ENCODE assay signal across 10 mouse cellular contexts in genomic region chr12:104912281-104912933, GRCm38 (mm10). TPM values are rescaled to one million over a fixed set of nuclear protein-coding genes. Genes with fewer than 3 reads are reported as not detected.
A peak's percentile ranks its signal among the peaks of the same experiment; 100 is the strongest.
DNase-seq lines count a peak whose midpoint lies in the region; ATAC-seq and TF ChIP-seq lines count a peak whose summit lies in the region.
"Had no signal": no experiment of that assay in that cellular context is flagged by ENCODE, and none has a peak within 500 bp of the region (broad histone marks: within the 10 kb centered on the region; RNA-seq: fewer than 3 reads in every experiment).

No protein-coding gene starts in this region.

- ATAC-seq in kidney, embryonic 16.5 days (ENCODE audit: low FRiP score, low TSS enrichment): no peak

- TF ChIP-seq CTCF in kidney, adult 2 months (conservative IDR thresholded peaks at IDR 0.05; ENCODE audit: insufficient read depth, insufficient read length, low read depth, low read length): no peak

- no peaks in the 10 kb centered on the region for H3K36me3 ChIP-seq in kidney, adult 2 months (ENCODE audit: control insufficient read depth, insufficient read depth, low read length)
- H3K36me3 ChIP-seq in kidney, embryonic 16.5 days (ENCODE audit: insufficient read depth, low read length): no peaks in the 10 kb centered on the region
- no peaks in the 10 kb centered on the region for H3K36me3 ChIP-seq in myocyte (ENCODE audit: control insufficient read depth, insufficient read depth)
- H3K36me3 ChIP-seq: heart, embryonic 15.5 days had no signal

- no peaks in the 10 kb centered on the region for H3K79me2 ChIP-seq in myocyte (ENCODE audit: control insufficient read depth, insufficient read depth)

- no peaks in the 10 kb centered on the region for H3K27me3 ChIP-seq in kidney, adult 2 months (replicated peaks; ENCODE audit: control insufficient read depth, insufficient read depth, low read length)
- no peaks in the 10 kb centered on the region for H3K27me3 ChIP-seq in kidney, embryonic 16.5 days (ENCODE audit: insufficient read depth, low read length)
- peaks cover 5% of the 10 kb centered on the region for H3K27me3 ChIP-seq in myocyte (ENCODE audit: control insufficient read depth, insufficient read depth, insufficient read length)
- H3K27me3 ChIP-seq: heart, embryonic 15.5 days had no signal

- no peak overlapping the region for H3K27ac ChIP-seq in kidney, adult 2 months (ENCODE audit: insufficient read depth, low read depth, low read length)
- peak overlapping the region; percentile 61; the same call in 1 of the 2 replicates for H3K27ac ChIP-seq in kidney, embryonic 16.5 days (ENCODE audit: low read length)
- H3K27ac ChIP-seq: heart, embryonic 15.5 days had no signal

- H3K9ac ChIP-seq in kidney, embryonic 16.5 days (replicated peaks; ENCODE audit: low read length): no peak overlapping the region
- H3K9ac ChIP-seq: heart, embryonic 15.5 days had no signal

- TF ChIP-seq POLR2A in kidney, adult 2 months (IDR thresholded peaks at IDR 0.05; ENCODE audit: low read depth, low read length): no peak
- TF ChIP-seq POLR2A in myocyte (IDR thresholded peaks at IDR 0.05; ENCODE audit: insufficient read length, low read depth): no peak

- 39% methylated on average over 10 of the region's 10 CpGs for WGBS in kidney, adult 2 months
- 47% methylated on average over 10 of the region's 10 CpGs for WGBS in kidney, embryonic 16.5 days

- no peak overlapping the region for H3ac ChIP-seq in myocyte (ENCODE audit: control insufficient read depth, insufficient read length)

- peak; percentile 49 for DNase-seq in cerebellum, adult 11-12 months
- no peak for DNase-seq in cerebellum, postnatal 4 days (ENCODE audit: low spot score in 2 of 2)
- peak; percentile 25 for DNase-seq in kidney, adult 2 months
- DNase-seq in kidney, adult 11 months: no peak
- DNase-seq in ovary, postnatal 36 days (ENCODE audit: low spot score): no peak
- DNase-seq in spleen, postnatal 10 days (ENCODE audit: low spot score in 2 of 2): no peak
- DNase-seq: lung, adult 18-20 months had no signal

- H3K9me3 ChIP-seq in kidney, embryonic 16.5 days (ENCODE audit: low read length): no peaks in the 10 kb centered on the region
- H3K9me3 ChIP-seq: heart, embryonic 15.5 days had no signal

- peaks cover 11% of the 10 kb centered on the region; the same call in 1 of the 2 replicates for H3K4me1 ChIP-seq in kidney, adult 2 months (ENCODE audit: control insufficient read depth, insufficient read depth, low read length)
- peaks cover 31% of the 10 kb centered on the region for H3K4me1 ChIP-seq in kidney, embryonic 16.5 days (ENCODE audit: insufficient read depth, low read length)

- no peak overlapping the region for H3K4me2 ChIP-seq in kidney, embryonic 16.5 days (replicated peaks; ENCODE audit: low read depth, low read length)
- peak overlapping the region; percentile 2 for H3K4me2 ChIP-seq in myocyte (ENCODE audit: low read depth)
- H3K4me2 ChIP-seq: heart, embryonic 15.5 days had no signal

- H3K4me3 ChIP-seq in kidney, adult 2 months (ENCODE audit: insufficient read depth, low read depth, low read length): no peak overlapping the region
- H3K4me3 ChIP-seq in kidney, embryonic 16.5 days (ENCODE audit: low read length): no peak overlapping the region
- no peak overlapping the region for H3K4me3 ChIP-seq in myocyte
- H3K4me3 ChIP-seq: heart, embryonic 15.5 days had no signal

TF ChIP-seq in myocyte, 11 proteins besides CTCF, POLR2A, EP300 and RAD21:
- TF ChIP-seq MYOD1 (IDR thresholded peaks at IDR 0.05; ENCODE audit: control insufficient read depth in 1 of 3, insufficient read length in 2 of 3, low read depth in 2 of 3) (peak in 1 of 3 experiments; percentile 74), USF1 (IDR thresholded peaks at IDR 0.05; ENCODE audit: low read depth) (no peak), MAX (IDR thresholded peaks at IDR 0.05; ENCODE audit: low read depth) (no peak), TCF12 (IDR thresholded peaks at IDR 0.05; ENCODE audit: insufficient read depth, poor library complexity, severe bottlenecking) (no peak), REST (IDR thresholded peaks at IDR 0.05; ENCODE audit: insufficient read depth, insufficient read length) (no peak), TCF3 (IDR thresholded peaks at IDR 0.05; ENCODE audit: insufficient read length, low read depth) (no peak), MYOG (IDR thresholded peaks at IDR 0.05; ENCODE audit: control insufficient read depth in 1 of 3, insufficient read depth in 1 of 3, insufficient read length in 2 of 3, low read depth in 2 of 3) (peak in 2 of 3 experiments; percentile 9 to 30)

RNA-seq across cellular contexts. Expression of gene Clmn, which starts 47.5 kb away (rescaled TPM):
- 20.5 and 21.3 TPM in 2 replicates for polyA plus RNA-seq in kidney, adult 2 months (2012; rRNA removed)
- 5.0 and 5.1 TPM in 2 replicates for polyA plus RNA-seq in kidney, embryonic 16.5 days (2015; fragmentation: Nextera tagmentation; extraction: Ambion mirVana)
- 0.07 TPM for polyA plus RNA-seq in myocyte (2012; fragmentation: generic; extraction: Trizol)

Comparison
In these comparisons a context has a peak if more than half of its experiments do, and no peak if none do; other contexts are left out.
1. DNase-seq: peak in cerebellum, adult 11-12 months (single experiment) and kidney, adult 2 months (single experiment); none in cerebellum, postnatal 4 days (0 of 2), kidney, adult 11 months (single experiment), ovary, postnatal 36 days (single experiment) and spleen, postnatal 10 days (0 of 2).